Mouse (Mus musculus) induced T-regulatory cell, adult 2 months (primary cell): ENCODE results near the gene Hmgb2.
A peak's percentile ranks its signal among the peaks of the same experiment; 100 is the strongest.
"Not testable (repeated sequence)": the region's sequence is repeated elsewhere in the genome, so short reads cannot be mapped to it uniquely, and the experiment has no call there.

Experiments
- DNase-seq: peaks from one replicate; pipeline ENCODE4 v3.0.0-alpha.2; 2012; ENCODE audit warnings: low read depth

The Hmgb2 gene

DNA sequence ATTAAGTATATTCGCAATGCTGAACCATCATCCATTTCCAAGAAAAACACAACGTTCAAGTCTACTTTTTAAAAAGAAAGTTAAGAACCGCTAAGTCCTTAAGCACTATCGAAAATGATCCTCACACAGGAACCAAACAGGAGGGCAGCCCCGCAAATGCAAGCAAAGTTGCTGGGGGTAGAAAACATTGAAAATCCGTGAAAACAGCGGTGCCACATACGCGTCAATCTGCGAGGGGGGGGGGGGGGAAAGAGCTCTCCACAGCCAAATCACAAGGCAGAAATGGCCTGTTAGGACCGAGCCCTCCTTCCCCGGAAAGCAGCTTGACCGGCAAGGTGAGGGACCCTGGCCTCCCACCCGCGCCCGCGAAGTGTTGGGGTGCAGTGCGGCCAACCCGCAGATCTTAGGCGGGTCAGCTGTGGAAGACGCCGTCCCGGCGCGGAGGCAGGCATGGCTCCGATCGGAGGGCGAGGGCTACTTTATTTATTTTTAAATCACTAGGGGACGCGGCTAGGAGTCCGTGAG is 854 bp upstream of the Hmgb2 start:
- DNase-seq, result peak; percentile 60

GRCm38 (mm10) chr8:57512141-57513056 is 692 bp downstream of the Hmgb2 start:
- peak; percentile 60 for DNase-seq

DNA sequence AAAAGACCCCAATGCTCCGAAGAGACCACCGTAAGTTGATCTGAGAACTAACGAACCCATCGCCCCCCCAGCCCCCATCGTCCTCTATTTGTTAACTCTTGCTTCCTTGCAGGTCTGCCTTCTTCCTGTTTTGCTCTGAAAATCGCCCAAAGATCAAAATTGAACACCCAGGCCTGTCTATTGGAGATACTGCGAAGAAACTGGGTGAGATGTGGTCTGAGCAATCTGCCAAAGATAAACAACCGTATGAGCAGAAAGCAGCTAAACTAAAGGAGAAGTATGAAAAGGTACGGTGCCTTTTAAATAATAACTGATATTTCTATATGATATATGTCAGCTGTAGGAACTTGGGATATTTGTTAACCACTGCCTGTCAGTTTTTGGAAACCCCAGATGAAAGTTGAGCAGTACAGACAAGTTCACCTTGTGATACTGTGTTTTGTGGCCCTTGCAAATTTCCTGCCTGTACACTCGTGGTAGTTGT is 1.5 kb downstream of the Hmgb2 start:
- DNase-seq, result peak; percentile 50

DNA sequence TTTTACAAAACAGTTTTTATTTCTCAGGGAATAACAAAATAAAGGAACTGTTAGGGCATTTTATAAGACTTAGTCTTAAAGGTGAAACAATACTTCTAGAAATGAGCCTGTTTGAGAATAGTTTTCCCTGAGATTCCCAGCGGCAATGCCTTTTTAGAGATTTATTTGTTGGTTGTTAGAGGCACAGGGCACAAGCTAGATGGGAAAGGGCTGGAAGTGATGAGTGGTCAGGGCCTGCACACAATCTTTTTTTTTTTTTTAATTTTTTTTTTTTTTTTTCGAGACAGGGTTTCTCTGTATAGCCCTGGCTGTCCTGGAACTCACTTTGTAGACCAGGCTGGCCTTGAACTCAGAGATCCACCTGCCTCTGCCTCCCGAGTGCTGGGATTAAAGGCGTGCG is 5.0 kb downstream of the Hmgb2 start:
- DNase-seq, result not testable (repeated sequence)

DNA sequence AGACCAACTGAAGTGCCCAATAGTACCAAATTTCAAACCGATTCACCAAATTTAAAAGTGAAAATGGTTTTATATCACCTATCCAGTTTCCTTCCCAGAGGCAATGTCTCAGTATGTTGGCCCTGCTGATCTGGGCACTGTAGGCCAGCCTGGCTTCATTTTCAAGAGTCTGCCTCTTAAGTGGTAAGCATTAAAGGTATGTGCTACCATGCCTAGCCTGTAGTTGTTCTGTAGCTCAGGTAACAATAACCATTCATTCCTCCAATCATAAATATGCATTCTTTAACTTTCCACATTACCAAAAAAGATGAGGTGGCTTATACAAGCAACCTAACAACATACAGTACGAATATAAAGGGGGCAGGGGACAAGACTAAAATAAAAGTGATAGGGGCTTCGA is 6.0 kb downstream of the Hmgb2 start:
- no peak for DNase-seq

- no peak for DNase-seq
Observed at GRCm38 (mm10) chr8:57520186-57520786, 8.6 kb downstream of the Hmgb2 start.

GRCm38 (mm10) chr8:57528036-57528435 is 16.3 kb downstream of the Hmgb2 start:
- no peak for DNase-seq

GRCm38 (mm10) chr8:57530238-57530637 is 18.5 kb downstream of the Hmgb2 start:
- DNase-seq, result no peak

DNA sequence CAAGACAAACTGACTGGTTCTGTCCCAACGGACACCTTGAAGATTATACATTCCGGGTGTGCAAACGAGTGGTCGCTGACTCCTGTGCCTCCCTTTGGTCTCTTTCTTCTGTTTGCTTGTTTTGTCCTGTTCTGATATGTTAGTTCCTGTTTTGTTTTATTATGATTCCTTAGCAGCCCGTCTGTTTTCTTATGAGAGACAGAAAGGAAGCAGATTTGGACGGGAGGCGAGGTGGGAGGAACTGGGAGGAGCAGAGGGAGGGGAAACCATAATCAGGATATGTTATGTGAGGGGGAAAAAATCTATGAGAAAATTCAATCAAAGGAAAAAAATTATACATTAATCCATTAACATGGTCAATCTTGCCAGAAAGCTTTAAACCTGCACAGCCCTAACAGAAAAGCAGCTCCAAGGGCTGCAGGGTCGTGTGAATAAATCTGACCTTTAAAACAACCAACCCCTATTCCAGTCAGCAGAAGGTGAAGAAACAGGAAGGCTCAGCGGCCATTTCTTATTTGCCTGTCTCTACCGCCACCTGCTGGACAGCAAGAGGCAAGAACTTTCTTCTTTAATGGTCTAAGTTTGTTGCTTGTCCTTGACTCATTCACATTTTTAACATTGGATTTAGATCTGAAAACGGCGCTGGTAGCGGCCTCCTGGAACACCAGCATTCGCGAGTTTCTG is 19.1 kb downstream of the Hmgb2 start:
- peak; percentile 91 for DNase-seq

DNA sequence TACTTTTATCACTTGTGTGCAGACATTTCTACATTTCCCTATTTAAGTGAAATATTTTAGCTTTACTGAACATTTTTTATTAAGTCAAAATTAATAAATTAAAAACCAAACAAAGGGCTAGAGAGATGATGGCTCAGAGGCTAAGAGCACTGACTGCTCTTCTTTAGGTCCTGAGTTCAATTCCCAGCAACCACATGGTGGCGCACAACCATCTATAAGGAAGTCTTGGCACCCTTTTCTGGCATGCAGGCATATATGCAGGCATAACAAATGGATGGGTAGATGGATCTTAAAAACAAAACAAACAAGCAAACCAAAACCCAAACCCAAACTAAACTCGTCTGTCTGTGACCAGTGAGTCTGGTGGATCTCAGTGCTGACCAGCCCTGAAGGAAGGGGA is 20.5 kb downstream of the Hmgb2 start:
- DNase-seq, result no peak

DNA sequence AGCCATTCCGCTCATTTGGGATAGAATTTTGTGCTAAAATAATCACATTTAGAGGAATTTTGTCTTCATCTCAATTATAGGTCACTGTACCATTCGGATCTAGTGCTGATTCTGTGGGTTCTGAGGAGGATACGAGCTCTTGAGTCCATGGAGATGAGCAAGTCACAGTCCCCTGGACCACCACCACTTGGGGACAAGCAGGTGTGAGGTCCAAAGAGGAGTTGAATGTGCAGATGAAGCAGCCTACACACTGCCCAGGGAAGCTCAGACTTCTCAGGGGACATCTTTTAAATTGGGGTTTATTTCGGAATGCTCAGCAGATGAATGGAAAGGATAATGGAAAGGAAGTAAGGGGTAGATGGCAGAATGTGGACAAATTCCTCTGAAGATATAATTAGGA is 21.4 kb downstream of the Hmgb2 start:
- DNase-seq, result no peak

- no peak for DNase-seq
Observed at GRCm38 (mm10) chr8:57534495-57534894, 22.8 kb downstream of the Hmgb2 start.

DNA sequence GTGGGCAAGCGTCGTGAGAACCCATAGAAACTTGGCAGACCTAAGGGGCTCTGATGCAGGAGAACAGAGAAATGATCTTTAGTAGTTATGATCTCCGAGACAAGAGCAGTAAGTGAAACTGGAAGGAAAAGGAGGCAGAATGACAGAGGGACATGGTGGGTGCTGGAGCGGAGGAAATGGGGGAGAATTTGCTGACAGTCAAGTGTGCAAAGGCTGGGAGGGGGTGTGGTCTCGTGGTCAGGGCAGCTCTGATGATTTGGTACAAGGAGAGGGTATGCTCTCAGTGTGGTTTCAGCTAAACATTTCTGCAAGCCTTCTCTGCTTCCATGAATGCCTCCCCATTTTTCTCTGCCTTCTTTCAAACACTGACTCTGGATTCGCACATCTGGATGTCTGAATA is 24.5 kb downstream of the Hmgb2 start:
- DNase-seq, result no peak

GRCm38 (mm10) chr8:57538601-57539000 is 26.9 kb downstream of the Hmgb2 start:
- no peak for DNase-seq

DNA sequence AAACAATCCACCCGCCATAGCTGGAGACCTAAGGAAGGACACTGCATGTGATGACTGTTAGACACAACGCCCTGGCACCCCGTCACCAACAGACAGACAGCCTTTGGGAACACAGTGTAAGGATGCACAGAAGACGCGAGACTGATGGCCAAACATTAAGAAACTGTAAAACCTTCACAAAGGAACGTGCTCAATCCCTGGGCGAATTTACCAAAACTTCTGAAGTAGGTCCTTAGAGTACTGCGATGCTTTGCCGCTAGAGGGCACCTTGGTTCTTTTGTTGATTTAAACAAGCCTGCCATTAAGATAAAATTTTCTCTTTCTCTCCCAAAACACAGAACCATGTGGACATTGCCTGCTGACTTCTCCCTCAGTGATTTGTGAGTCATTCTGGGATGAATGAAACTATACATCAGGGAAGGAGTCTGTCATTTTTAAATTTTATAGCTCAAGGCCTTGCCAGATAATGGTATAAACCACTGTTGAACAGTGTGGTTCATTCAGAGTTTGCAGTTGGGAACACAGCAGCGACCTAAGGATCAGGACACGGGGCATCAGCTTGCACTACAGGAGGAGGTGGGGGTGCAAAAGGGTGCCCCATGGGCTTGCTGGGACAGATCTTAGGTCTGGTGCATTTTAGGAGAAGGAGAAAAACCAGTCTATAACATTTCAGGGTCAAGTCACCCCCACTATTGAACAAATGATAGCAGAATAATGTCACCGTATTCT is 28.6 kb downstream of the Hmgb2 start:
- DNase-seq, result peak; percentile 80

GRCm38 (mm10) chr8:57540951-57541350 is 29.2 kb downstream of the Hmgb2 start:
- no peak for DNase-seq

- no peak for DNase-seq
Observed at GRCm38 (mm10) chr8:57541405-57541804, 29.7 kb downstream of the Hmgb2 start.

DNA sequence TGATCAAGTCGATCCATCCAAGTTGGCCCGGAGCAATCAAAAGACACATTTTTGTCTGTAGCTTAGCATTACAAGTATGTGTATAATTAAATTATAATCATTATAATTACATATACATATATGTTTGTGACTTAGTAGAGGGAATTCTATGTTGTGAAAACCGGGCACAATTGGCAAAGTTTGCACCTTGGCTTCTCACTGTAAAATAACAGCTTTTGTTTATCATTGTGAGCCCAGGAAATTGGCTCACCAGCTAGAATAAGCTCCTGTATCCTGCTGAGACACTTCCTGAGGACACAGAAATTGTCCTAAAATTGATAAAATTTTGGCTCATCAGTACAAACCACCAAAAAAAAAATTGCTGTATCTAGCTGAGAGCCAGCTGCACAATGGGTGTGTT is 34.7 kb downstream of the Hmgb2 start:
- no peak for DNase-seq

GRCm38 (mm10) chr8:57546834-57547233 is 35.1 kb downstream of the Hmgb2 start:
- DNase-seq, result no peak

- DNase-seq, result no peak
Observed at GRCm38 (mm10) chr8:57547581-57547980, 35.9 kb downstream of the Hmgb2 start.

DNA sequence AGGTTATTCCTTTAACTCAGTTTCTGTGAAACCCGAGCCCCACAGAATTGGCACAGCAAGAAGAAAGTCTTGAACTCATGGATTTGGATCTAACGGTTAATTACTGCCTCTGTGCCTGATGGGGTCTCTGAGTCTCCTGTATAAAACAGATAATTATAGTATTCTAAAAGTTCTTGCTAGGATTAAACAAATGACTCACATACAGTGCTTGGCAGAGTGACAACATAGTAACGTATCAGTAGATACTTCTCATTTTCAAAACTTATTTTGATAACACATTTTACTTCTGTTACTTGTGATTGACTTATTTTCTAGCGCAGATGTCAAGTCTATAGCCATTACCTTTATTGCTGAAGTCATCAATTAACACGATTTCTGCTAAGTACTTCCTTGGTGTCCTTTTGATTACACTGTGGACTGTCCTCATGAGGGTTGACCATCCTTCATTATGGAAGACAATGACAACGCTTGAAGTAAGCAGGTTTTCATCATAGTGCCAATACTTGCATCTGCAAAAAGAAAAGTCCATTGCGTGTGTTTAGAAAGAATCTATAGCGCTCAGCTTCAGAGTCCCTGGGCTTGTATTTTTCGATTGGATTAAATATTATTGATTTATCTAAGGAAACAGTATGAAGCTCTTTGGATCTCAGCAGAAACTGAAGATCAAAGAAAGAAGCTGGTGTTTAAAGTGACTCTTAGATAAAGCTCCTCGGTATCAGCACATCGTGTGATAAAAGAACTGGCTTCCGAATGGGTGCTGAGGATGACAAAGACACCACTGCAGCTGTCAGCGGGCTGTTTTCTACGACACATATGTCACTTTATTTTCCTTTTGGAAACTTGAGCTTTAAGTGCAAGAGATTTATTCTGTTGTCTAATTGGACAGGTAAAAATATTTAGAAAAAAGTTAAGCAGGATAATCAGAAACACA is 40.7 kb downstream of the Hmgb2 start:
- no peak for DNase-seq
